8 mouse cellular contexts compared by ENCODE assay signal in the genomic region with DNA sequence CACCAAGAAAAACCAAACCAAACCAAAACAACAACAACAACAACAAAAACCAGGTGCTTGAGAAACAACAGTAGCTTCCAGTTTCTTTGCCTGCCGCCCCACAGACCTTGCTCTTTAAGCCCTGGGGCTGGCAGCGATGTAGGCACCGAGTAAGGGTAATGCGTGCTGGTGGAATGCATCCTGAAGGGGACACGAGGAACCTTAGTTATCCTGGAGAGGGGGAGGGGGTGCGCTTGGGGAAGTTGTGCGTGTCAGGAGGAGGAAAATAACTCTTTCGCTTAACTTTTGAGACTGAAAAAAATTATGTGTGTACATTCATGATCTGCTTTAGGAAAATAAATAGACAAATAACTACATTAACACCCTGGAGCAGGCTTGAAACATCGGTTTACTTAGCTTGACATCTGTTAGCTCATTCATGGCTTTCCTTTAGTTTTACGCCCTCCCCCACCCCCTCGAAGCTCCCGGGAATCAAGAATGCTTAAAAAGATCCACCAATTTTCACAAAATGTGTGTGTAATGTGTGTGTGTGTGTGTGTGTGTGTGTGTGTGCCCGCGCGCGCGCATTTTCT. TPM values are rescaled to one million over a fixed set of nuclear protein-coding genes. Genes with fewer than 3 reads are reported as not detected.
DNase-seq lines count a peak whose midpoint lies in the region; ATAC-seq and TF ChIP-seq lines count a peak whose summit lies in the region.

No protein-coding gene starts in this region.

- TF ChIP-seq POLR2A in lung, adult 2 months (IDR thresholded peaks at IDR 0.05; ENCODE audit: borderline replicate concordance, extremely low read depth, low read depth, low read length), result no peak

- no peak for ATAC-seq in hindbrain, embryonic 14.5 days (ENCODE audit: low FRiP score)
- ATAC-seq in liver, embryonic 13.5 days (ENCODE audit: low read depth), result no peak
- no peak for ATAC-seq in stomach, embryonic 15.5 days (ENCODE audit: insufficient read depth, low FRiP score, low read depth)

- DNase-seq in lung, adult 2 months, result peak; percentile 23
- DNase-seq in lung, adult 18-20 months, result no peak
- peak; percentile 27 for DNase-seq in hindbrain, embryonic 14.5 days (ENCODE audit: low spot score)
- no peak for DNase-seq in liver, embryonic 13.5 days
- no peak for DNase-seq in spleen, postnatal 10 days (ENCODE audit: low spot score in 2 of 2)
- DNase-seq in layer of hippocampus, postnatal 14 days (ENCODE audit: low spot score in 2 of 2), result no peak
- no peak for DNase-seq in thymus, postnatal 25 days

- 6% methylated on average over 17 of the region's 17 CpGs for WGBS in lung, adult 2 months
- 6% methylated on average over 17 of the region's 17 CpGs for WGBS in hindbrain, embryonic 14.5 days
- 5% methylated on average over 17 of the region's 17 CpGs for WGBS in liver, embryonic 13.5 days (ENCODE audit: insufficient replicate concordance)
- WGBS in stomach, embryonic 15.5 days, result 4% methylated on average over 17 of the region's 17 CpGs

- no peak overlapping the region for H3K27ac ChIP-seq in hindbrain, embryonic 14.5 days
- no peak overlapping the region for H3K27ac ChIP-seq in liver, embryonic 13.5 days
- H3K27ac ChIP-seq in stomach, embryonic 15.5 days, result no peak overlapping the region

- no peaks in the 10 kb centered on the region for H3K36me3 ChIP-seq in hindbrain, embryonic 14.5 days (replicated peaks; ENCODE audit: control insufficient read depth, insufficient read depth)
- no peaks in the 10 kb centered on the region for H3K36me3 ChIP-seq in liver, embryonic 13.5 days
- H3K36me3 ChIP-seq in stomach, embryonic 15.5 days, result no peaks in the 10 kb centered on the region

- H3K9me3 ChIP-seq in hindbrain, embryonic 14.5 days (ENCODE audit: control insufficient read depth, low read length), result no peaks in the 10 kb centered on the region
- H3K9me3 ChIP-seq in liver, embryonic 13.5 days (replicated peaks), result no peaks in the 10 kb centered on the region
- no peaks in the 10 kb centered on the region for H3K9me3 ChIP-seq in stomach, embryonic 15.5 days

- peak overlapping the region; percentile 92 for H3K4me2 ChIP-seq in hindbrain, embryonic 14.5 days (replicated peaks)
- peak overlapping the region; percentile 72 for H3K4me2 ChIP-seq in liver, embryonic 13.5 days
- H3K4me2 ChIP-seq in stomach, embryonic 15.5 days, result peak overlapping the region; percentile 97

- no peak for TF ChIP-seq CTCF in lung, adult 2 months (IDR thresholded peaks at IDR 0.05; ENCODE audit: insufficient read depth, low read length)

- peaks cover 49% of the 10 kb centered on the region for H3K27me3 ChIP-seq in hindbrain, embryonic 14.5 days (ENCODE audit: control insufficient read depth, insufficient read depth, low read length)
- H3K27me3 ChIP-seq in liver, embryonic 13.5 days, result peaks cover 49% of the 10 kb centered on the region
- 0 out of 2 replicates have a peak, but pooled peaks cover 4% of the 10 kb centered on the region for H3K27me3 ChIP-seq in stomach, embryonic 15.5 days (replicated peaks)

- peaks cover 2% of the 10 kb centered on the region; the same call in 1 of the 2 replicates for H3K4me1 ChIP-seq in lung, adult 2 months (ENCODE audit: control insufficient read depth, insufficient read depth, low read length)
- peaks cover 27% of the 10 kb centered on the region for H3K4me1 ChIP-seq in hindbrain, embryonic 14.5 days (replicated peaks; ENCODE audit: control insufficient read depth, insufficient read depth, low read length)
- H3K4me1 ChIP-seq in liver, embryonic 13.5 days (replicated peaks), result peaks cover 3% of the 10 kb centered on the region; the same call in 1 of the 2 replicates
- peaks cover 11% of the 10 kb centered on the region for H3K4me1 ChIP-seq in stomach, embryonic 15.5 days

- H3K4me3 ChIP-seq in lung, adult 2 months (replicated peaks; ENCODE audit: extremely low read depth, low read depth, low read length), result peak overlapping the region; percentile 65
- peak overlapping the region; percentile 50 for H3K4me3 ChIP-seq in hindbrain, embryonic 14.5 days (replicated peaks; ENCODE audit: low read length)
- peak overlapping the region; percentile 57 for H3K4me3 ChIP-seq in liver, embryonic 13.5 days (replicated peaks)
- peak overlapping the region; percentile 63 for H3K4me3 ChIP-seq in stomach, embryonic 15.5 days (replicated peaks)

- no peak overlapping the region for H3K9ac ChIP-seq in hindbrain, embryonic 14.5 days
- H3K9ac ChIP-seq in liver, embryonic 13.5 days, result no peak overlapping the region
- H3K9ac ChIP-seq in stomach, embryonic 15.5 days, result peak overlapping the region; percentile 59; the same call in 1 of the 2 replicates

RNA-seq across cellular contexts. Expression of a gene that starts 1.3 kb away (rescaled TPM):
- polyA plus RNA-seq in lung, adult 2 months (2012; rRNA removed), result 19.2 and 23.3 TPM in 2 replicates
- 127 and 136 TPM in 2 replicates for polyA plus RNA-seq in hindbrain, embryonic 14.5 days (2014; fragmentation: Nextera tagmentation; extraction: Ambion mirVana)
- 5.6 and 7.0 TPM in 2 replicates for polyA plus RNA-seq in liver, embryonic 13.5 days (2015; fragmentation: Nextera tagmentation; extraction: Ambion mirVana)
- polyA plus RNA-seq in stomach, embryonic 15.5 days (2015; fragmentation: Nextera tagmentation; extraction: Ambion mirVana), result 33.0 and 33.1 TPM in 2 replicates
- total RNA-seq in layer of hippocampus, postnatal 14 days (2021), result 100 to 1,000 TPM; 483 to 533 TPM

RNA-seq across cellular contexts. Expression of a gene that starts 47.2 kb away (rescaled TPM):
- polyA plus RNA-seq in lung, adult 2 months (2012; rRNA removed), result 2.9 and 5.8 TPM in 2 replicates
- 83.3 and 89.3 TPM in 2 replicates for polyA plus RNA-seq in hindbrain, embryonic 14.5 days (2014; fragmentation: Nextera tagmentation; extraction: Ambion mirVana)
- polyA plus RNA-seq in liver, embryonic 13.5 days (2015; fragmentation: Nextera tagmentation; extraction: Ambion mirVana), result 343 and 345 TPM in 2 replicates
- polyA plus RNA-seq in stomach, embryonic 15.5 days (2015; fragmentation: Nextera tagmentation; extraction: Ambion mirVana), result 411 and 449 TPM in 2 replicates
- total RNA-seq in layer of hippocampus, postnatal 14 days (2021), result 1 to 10 TPM; 2.9 to 3.4 TPM

Comparison
In these comparisons a context has a peak if more than half of its experiments do, and no peak if none do; other contexts are left out.
1. DNase-seq: peak in lung, adult 2 months (single experiment) and hindbrain, embryonic 14.5 days (single experiment); none in lung, adult 18-20 months (0 of 2), liver, embryonic 13.5 days (single experiment), spleen, postnatal 10 days (0 of 2), layer of hippocampus, postnatal 14 days (0 of 2) and thymus, postnatal 25 days (single experiment).
2. RNA of a gene that starts 47.2 kb away (polyA plus RNA-seq): 411 to 449 TPM in stomach, embryonic 15.5 days, 343 to 345 TPM in liver, embryonic 13.5 days and 83.3 to 89.3 TPM in hindbrain, embryonic 14.5 days; 2.9 to 5.8 TPM in lung, adult 2 months; every median in the first group is over 10 times any median in the second.
3. Peak in every context shown above with its lines, with median percentiles within 50 percentile points of each other: H3K4me3 ChIP-seq and H3K4me2 ChIP-seq.